Mouse (Mus musculus) megakaryocyte, adult 5-6 weeks (primary cell): ENCODE results near the gene Gm49510. TPM values are rescaled to one million over a fixed set of nuclear protein-coding genes. Genes with fewer than 3 reads are reported as not detected.

Source experiments
- ATAC-seq: 2 replicates; pipeline ENCODE4 v1.8.0; 2016; ENCODE audit warnings: mild to moderate bottlenecking, inconsistent platforms; ENCODE audit not compliant: poor library complexity, severe bottlenecking
- total RNA-seq, 2 experiments: library from RNA; stranded (forward) in 1 of 2; stranded (reverse) in 1 of 2; fragments of 153-499, 151-499 nt in 1 of 2; fragments of 221-1000, 200-1000 nt in 1 of 2; gene quantifications; 2 replicates each; pipeline versions ENCODE4 v1.2.3 to v1.2.4; 2015 to 2017

The Gm49510 gene
- total RNA-seq, 2 experiments from 2014 or later, result 1.1 TPM; not detected in 1

GRCm38 (mm10) chr15:78914091-78914822, 14.8 kb downstream of the Gm49510 start:
- ATAC-seq, result 0 out of 2 replicates have a peak, but pooled peaks have one; percentile 1

DNA sequence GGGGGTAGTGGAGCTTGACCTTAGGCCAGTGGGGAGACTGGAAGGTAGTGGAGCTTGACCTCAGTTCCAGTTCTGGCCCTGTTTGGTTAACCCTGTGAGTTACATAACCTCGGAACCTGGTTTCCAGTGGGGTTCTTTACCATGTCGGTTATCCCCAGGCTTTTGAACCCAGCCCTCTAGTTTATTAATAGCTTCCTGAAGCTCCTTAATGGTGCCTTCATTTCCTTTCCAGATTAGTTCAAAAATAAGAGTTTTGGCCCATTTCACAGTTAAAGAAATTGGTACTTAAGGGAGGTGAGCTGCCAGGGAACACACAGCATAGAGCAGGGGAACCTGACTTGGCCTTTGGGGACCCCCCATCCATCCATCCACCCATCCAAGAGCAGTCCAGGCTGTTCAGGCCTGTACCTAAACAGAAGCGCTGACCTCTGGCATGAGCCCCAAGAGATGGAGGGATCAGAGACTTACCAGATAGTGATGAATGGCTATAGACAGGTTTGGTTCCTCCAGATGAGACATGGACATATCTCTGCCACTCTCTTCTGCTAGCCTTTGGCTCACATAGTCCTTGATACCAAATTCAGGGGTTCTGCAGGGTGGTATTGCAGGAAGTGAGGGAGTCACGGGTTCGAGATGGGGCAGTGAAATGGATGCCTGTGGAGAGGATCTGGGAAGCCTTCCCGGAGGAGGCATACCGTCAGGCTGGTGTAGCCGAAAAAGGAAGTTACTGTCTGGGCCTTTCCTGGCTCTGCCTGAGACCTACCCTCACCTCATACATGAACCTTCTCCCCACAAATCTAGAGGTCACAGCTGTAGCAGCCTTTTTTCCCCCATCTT, 15.6 kb downstream of the Gm49510 start:
- no peak for ATAC-seq

DNA sequence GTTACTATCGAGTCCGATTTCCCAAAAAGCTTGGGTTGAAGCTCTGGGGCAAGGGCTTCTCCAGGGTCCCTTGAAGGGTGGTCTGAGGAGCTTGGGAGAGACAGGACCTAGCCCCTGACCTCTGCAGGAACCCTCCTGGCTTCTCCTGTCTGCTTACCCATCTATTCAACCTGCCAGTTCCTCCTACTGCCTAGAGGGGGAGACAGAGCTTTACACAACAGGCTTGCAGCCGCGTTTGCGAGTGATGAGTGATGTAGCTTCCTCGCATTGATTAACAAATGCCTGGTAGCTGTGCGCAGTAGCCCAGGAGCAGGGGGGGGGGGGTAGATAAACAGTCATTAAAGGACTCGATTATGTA, 16.2 kb downstream of the Gm49510 start:
- peak; percentile 74 for ATAC-seq

DNA sequence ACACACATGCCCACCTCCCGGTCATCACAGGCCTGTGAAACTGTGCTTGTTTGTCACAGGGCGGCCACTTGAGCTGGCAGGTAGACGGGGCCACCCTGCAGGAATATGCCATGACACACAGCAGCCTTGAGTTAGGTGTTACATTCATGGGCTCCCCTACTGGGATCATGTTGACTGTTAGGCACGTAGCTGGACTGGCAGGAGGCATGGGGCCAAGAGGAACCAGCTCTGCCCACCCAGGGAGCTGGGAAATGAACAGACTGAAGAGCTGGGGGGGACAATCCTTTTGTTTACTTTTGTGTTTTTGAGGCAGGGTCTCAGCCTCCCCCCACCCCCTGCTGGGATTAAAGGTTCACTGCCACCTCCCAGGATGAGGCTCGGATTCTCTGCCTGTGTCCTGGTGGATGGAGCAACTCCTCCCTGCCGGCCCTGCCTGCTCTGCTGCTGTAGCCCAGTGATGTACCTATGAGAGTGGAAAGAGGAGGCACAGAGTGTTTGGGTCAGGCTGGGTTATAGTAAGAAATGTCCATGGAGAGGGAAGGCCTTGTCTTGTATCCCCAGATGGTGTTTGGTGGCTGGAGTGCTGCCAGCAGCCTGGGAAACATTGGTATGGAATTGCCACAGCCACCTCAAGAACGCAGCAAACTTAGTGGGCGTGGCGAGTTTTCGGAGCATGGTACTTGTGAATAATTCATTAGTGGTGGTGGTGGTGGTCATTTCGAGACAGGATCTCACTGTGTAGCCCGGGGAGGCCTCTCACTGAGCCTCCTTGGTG, 16.8 kb downstream of the Gm49510 start:
- no peak for ATAC-seq

DNA sequence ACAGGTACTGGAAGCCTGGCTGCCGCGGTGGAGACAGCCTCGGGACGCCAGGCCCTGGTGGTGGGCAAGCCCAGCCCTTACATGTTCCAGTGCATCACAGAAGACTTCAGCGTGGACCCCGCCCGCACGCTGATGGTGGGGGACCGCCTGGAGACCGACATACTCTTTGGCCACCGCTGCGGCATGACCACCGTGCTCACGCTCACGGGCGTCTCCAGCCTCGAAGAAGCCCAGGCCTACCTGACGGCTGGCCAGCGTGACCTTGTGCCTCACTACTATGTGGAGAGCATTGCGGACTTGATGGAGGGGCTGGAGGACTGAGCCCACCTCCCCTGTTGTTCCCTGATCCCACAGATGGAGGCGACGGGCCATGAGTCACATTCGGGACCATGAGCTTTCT, 18.7 kb downstream of the Gm49510 start:
- no peak for ATAC-seq

DNA sequence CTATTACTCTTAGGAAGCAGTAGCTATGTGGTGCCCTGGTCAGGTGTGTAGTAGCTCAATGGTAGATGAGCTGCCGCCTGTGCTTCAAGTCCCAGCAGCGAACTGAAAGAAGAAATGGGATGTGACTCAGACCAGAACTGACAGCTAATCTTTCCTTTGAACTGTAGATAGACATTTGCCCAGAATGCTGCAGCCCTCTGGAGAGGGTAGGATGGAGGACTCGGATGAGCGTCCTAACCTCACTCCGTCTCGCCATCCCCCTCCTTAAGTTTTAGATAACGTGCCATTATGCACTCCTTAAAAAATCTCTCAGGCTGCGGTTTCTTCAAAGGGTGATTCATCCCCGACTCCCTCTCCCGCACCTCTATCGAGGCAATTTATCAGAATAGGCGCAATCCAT, 20.4 kb downstream of the Gm49510 start:
- ATAC-seq, result no peak

DNA sequence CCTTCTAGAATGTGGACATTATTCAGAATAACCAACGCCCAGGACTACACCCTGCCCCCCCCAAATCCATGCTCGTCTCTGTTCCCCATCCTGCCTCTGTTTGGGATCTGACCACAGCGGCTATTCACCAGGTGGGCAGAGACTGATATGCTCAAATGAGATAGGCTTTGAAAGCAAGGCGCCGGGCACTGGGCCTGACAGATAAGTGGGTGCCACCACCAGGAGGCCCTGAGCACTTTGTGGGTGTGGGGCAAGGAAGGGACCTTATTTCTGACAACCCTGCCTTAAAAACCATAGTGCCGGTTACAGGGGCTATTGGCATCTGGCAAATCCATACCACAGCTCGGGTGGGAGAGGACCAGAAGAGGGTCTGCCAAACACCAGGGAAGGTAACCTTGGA, 23.2 kb downstream of the Gm49510 start:
- no peak for ATAC-seq

GRCm38 (mm10) chr15:78923585-78923984, 24.1 kb downstream of the Gm49510 start:
- peak; percentile 60 for ATAC-seq

- ATAC-seq, result no peak
Measured at GRCm38 (mm10) chr15:78925129-78925528, 25.7 kb downstream of the Gm49510 start.

- peak; percentile 56 for ATAC-seq
Measured at GRCm38 (mm10) chr15:78926021-78926919, 26.8 kb downstream of the Gm49510 start, which contains the start of gene Lgals1. TSS of gene Lgals1 (plus strand) at chr15:78926725.

DNA sequence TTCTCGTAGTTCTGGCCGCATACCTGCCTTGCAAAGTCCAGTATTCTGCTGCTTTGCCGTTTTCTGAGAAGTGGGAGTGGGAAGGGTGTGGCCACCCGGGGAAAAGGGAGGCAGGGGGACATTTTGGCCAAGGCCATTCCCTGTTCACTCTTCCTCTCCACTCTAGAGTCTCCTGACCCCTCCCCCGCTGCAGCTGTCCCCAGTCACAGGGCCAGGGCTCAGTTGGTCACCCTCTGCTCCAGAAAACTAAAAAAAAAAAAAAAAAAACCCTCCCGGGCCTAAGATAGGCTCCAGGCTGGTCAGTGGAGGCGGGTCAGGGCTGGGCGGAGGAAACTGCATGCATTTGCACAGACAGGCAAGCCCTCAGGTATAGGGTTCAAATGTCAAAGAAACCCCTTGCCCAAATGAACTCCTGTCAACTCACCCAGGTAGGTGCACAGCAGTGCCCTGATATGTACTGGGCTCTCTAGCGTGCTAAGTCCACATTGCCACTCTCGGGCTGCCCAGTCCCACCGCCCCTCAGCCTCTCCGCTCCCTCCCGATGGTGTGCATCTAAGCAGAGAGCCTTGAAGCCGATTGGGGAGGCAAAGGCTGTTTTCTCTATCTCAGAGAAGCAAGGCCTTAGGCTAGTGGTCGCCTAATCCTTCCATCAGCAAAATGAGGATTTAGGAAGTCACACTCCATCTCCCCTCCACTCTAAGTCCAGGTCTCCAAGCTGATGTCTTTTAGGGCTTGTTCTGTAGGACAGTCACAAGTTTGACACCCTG, 27.7 kb downstream of the Gm49510 start:
- ATAC-seq, result no peak

DNA sequence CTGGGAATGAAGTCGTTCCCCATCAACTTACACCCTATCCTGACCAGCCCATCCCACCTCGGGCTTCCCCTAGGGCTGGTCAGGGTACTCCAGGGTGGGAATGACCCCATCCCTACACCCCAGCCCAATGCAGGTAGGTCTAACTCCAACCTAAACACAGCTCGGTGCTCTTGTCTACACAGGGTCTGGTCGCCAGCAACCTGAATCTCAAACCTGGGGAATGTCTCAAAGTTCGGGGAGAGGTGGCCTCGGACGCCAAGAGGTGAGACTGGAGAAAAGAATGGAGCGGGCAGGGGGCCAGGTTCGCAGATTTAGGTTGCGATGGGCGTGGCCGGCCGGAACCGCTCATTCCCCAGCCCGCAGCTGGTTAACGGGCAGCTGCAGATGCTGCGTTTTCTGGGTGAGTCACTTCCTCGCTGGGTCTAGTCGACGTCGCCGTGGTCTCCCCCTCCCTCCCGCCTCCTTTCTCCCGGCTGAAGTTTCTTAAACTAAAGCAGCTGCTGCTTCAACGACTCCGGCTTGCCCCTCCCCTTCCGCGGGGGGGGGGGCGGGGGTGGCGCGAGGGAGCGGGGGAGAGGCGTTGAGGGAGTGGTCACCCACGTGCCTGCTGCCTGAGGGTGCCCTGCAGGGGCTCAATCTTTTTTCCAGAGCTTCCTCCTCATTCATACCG, 28.5 kb downstream of the Gm49510 start:
- ATAC-seq, result peak; percentile 66

- ATAC-seq, result no peak
Measured at GRCm38 (mm10) chr15:78928539-78928938, 29.1 kb downstream of the Gm49510 start.

DNA sequence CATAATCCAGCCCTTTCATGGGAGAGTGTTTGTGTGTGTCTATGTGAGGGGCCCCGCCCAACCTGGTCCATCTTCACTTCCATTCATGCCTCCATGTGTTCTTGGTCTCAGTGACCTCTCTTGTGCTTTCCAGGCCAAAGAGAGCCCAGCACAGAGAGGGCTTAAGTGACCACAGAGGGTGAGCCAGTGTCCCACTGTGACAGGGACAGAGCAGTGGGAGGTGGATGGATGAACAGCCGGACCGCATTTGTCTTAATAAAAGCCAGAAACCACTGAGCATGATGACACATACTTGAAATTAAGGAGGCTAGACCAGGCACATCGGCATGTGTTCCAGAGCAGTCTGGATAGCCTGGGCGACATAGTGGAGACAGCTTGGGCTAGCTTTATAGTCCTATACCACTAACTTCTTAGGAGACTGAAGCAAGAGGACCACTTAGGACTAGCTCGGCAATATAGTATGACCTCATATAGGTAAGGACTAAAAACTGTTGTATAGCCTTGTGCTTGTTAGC, 30.8 kb downstream of the Gm49510 start:
- no peak for ATAC-seq

- no peak for ATAC-seq
Measured at GRCm38 (mm10) chr15:78930801-78931426, 31.4 kb downstream of the Gm49510 start.

DNA sequence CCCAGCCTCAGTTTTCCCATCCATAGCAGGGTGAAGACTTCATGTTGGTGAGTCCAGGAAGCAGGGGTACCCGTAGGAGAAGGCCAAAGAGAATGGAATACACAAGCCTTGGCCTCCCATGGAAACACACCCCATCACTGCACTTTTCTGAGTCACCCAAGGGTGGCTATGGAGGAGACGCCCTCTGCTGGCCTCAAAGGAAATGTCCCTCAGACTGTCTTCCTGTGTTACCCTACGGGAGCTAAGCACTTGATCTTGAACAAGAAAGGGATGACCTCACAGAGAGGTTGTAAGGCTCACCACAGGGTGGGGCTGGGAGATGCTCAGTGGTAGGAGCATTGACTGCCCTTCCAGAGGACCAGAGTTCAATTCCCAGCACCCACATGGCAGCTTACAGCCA, 32.1 kb downstream of the Gm49510 start:
- peak; percentile 55 for ATAC-seq

- peak; percentile 89 for ATAC-seq
Measured at GRCm38 (mm10) chr15:78934784-78935320, 35.4 kb downstream of the Gm49510 start, which contains the start of gene Nol12. TSS of gene Nol12 (plus strand) at chr15:78934933.

DNA sequence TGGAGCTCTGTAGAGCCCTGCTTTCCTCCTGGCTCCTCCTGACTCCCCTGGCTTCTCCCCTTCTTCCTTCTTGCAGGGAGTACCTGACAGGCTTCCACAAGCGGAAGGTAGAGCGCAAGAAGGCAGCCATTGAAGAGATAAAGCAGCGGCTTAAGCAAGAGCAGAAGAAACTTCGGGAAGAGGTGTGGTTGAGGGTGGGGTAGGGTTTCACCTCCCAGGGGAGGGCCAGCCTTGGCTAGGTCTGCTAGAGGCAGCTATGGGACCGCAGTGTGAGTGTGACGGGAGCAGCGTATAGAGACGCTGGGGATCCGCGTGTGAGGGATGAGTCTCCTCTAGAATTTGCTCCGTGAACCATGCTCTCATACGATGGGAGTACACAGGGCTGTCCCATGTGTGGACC, 36.9 kb downstream of the Gm49510 start:
- ATAC-seq, result no peak
